Mouse (Mus musculus): ENCODE measurements around the gene Prm3. TPM values are rescaled to one million over a fixed set of nuclear protein-coding genes. Genes with fewer than 3 reads are reported as not detected.

Gene Prm3
- not detected for total RNA-seq (2023)

DNA sequence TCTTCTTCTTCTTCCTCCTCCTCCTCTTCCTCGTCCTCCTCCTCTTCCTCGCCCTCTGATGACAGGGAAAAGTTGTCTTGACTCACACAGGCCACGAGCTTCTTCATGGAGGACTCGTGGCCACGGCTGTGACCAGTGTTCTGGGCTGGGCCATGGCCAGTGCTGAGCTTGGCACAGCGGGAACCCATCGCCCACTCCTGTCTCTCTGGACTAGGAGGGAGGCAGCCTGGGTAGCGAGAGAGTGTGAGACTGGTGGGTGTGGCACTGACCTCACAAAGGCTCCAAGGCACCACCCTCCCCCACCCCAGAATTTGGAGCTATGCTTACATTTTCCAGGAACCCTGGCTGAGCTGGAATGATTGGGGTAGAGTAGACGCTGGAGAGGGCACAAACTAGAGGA lies at the start of gene Prm3:
Prm3 (minus strand) TSS at position 213 of the 400 bp plus-strand sequence.

DNA sequence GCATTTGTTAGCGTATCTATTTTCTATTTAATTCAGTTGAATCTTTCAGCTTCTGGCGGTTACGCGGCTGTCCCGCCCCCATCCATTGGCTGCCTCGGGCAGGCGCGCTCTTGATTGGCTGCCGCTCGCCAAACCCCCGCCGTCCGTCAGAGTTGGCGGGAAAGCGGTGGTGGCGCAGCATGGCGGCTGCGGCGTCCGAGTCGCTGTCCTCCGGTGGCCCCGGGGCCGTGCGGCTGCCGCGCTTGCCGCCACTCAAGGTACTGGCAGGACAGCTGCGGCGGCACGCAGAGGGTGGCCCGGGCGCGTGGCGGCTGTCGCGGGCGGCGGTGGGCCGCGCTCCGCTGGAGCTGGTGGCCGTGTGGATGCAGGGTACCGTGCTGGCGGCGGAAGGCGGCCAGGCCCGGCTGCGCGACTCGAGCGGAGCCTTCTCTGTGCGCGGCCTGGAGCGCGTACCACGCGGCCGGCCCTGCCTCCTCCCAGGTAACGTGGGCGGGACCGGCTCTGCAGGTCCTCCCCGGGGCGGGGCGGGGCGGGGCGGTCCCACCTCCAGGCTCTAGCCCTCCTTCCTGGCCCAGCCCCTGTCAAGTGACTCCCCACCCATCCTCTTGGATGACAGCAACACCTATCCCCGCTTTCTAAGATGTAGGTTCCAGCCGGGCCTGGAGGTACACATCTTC lies 44.3 kb upstream of the Prm3 start, which contains the start of gene Rmi2:
Rmi2 (plus strand) TSS at position 149 of the 677 bp plus-strand sequence.

DNA sequence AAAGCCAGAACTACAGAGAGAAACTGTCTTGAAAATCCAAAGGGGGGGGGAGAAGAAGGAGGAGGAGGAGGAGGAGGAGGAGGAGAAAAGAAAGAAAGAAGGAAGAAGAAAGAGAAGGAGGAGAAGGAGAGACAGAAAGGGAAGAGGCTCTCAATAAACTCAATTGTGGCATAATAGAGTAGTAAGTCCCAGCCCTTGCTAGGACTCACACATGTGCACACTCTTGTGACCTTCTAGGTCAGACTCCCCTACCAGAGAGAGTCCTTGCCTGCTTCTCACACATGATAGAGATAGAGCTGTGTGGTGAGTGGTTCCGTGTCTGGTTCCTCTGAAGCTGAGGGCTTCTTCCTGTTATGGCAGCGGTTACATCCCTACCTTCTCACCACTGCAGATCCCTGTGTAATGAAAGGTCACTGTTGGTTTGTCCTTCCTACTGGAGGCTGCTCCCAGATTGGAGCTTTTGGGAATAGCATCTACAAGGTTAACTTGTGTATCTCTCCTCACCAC lies 22.2 kb upstream of the Prm3 start, which contains the start of gene Gm11172:
Gm11172 (plus strand) TSS at position 51 of the 507 bp plus-strand sequence.

DNA sequence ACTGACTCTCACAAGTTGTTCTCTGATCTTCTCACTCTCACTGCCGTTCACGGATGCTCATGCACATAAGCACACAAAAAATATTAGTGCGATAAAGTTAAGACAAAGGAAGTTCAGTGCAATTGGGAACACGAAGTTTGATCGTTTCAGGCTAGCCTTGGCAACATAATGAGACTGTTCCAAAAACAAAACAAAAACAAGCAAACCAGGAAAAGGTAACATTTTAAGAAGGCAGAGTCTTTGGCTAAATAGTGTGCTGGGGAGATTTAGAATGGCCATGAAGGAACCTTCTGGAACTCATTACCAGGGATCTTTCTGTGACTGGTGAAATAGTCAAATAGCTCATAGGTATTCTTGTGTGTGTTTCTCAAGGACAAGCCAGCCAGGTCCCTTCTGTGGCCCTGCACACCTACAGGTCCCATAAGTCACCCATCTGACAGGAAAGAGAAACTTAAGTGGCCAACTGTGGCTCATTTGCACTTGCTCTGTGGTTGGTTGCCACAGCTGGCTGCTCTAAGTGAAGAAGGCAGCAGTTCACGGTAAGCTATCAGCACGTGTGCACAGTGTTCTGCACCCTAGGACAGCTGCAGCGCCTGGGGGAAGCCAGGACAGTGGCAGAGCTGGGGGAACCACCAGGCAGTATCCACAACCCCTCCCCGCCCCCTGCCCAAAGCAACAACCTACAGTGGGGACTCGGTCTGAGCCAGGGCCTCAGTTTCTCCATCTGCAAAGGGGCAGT lies 15.2 kb upstream of the Prm3 start, which contains the start of gene Prm1:
Prm1 (minus strand) TSS at position 51 of the 739 bp plus-strand sequence.

DNA sequence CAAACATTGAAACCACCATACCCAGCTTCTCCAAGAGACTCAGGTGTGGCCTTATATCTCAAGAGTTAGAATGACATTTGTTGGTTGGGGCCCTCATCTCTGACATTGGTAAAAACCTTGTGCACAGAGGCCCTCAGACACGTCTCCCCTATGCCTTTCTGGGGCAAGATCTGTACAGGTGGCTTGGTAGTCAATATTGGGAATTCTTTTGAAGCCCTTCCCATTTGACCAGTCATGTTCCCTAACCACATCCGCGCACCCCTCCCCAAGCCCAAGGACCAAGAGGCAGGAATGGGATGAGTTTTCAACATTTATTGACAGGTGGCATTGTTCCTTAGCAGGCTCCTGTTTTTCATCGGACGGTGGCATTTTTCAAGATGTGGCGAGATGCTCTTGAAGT lies 5.3 kb upstream of the Prm3 start, which contains the start of gene Prm2:
Prm2 (minus strand) TSS at position 101 of the 400 bp plus-strand sequence.

DNA sequence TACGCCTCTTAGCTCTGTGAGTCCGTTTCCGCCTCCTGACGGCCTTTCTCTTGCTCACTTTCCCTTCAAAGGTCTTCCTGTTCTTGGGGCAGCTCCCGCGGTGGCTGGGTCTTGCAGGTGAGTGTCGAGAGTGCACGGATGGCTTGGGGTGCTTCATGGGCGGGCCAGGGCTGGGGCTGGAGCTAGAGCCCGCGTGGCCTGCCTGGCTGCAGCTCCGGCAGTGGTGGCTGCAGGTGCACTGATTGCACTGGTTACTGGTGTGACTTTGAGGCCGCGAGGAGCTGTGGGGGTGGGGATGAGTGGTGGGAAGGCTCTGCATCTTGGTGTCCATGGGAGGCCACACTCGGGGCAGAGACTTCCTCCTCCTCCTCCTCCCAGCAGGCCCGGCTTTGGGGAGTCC lies 2.4 kb downstream of the Prm3 start, which contains the start of gene Tnp2:
Tnp2 (minus strand) TSS at position 390 of the 400 bp plus-strand sequence.

GRCm38 (mm10) chr16:10785371-10786231 lies 5.1 kb downstream of the Prm3 start, which contains the start of gene Socs1:
Gene Socs1 (minus strand): TSS chr16:10785536.

Other genes with a start within 250 kb of the Prm3 start
- gene Dexi, start 247.9 kb downstream of the Prm3 start, total RNA-seq (2023) = 1 to 10 TPM; 4.8 to 6.2 TPM
- gene Clec16a, start 245.6 kb downstream of the Prm3 start, total RNA-seq (2023) = 10 to 100 TPM; 29.0 to 30.7 TPM
- 1 to 10 TPM; 2.4 to 3.4 TPM for gene Socs1, start 5.4 kb downstream of the Prm3 start, total RNA-seq (2023)
- gene Tnp2, start 2.3 kb downstream of the Prm3 start, total RNA-seq (2023) = not detected
- gene Prm2, start 5.2 kb upstream of the Prm3 start, total RNA-seq (2023) = not detected
- not detected for gene Prm1, start 14.9 kb upstream of the Prm3 start, total RNA-seq (2023)
- gene Gm11172, start 22.0 kb upstream of the Prm3 start, total RNA-seq (2023) = not detected
- 1 to 10 TPM; 5.3 TPM for gene Rmi2, start 44.1 kb upstream of the Prm3 start, total RNA-seq (2023)

Data from neutrophil, adult 59 days (primary cell).